Mouse (Mus musculus) neural tube, embryonic 12.5 days (tissue): ENCODE data around the gene Olfr1012. TPM values are rescaled to one million over a fixed set of nuclear protein-coding genes. Genes with fewer than 3 reads are reported as not detected.
"Not testable (repeated sequence)": the region's sequence is repeated elsewhere in the genome, so short reads cannot be mapped to it uniquely, and the experiment has no call there.

Experiments
- ATAC-seq: fragments of 200-750 bp; cut with Nextera tagmentation; 2 replicates; pipeline ENCODE4 v1.8.0; 2017; ENCODE audit warnings: low read depth, mild to moderate bottlenecking, moderate TSS enrichment, moderate library complexity; ENCODE audit not compliant: low FRiP score
- H3K27ac ChIP-seq: fragments of 300-500 bp; sonication (generic); 2 replicates; pipeline ENCODE4 v1.5.1; 2016
- H3K27me3 ChIP-seq: fragments of 300-500 bp; sonication (generic); replicated peaks from 2 replicates; pipeline ENCODE4 v1.6.1; 2016; ENCODE audit warnings: mild to moderate bottlenecking
- H3K36me3 ChIP-seq: fragments of 300-500 bp; sonication (generic); 2 replicates; pipeline ENCODE4 v1.6.1; 2016; ENCODE audit warnings: mild to moderate bottlenecking
- H3K4me1 ChIP-seq: fragments of 300-500 bp; sonication (generic); 2 replicates; pipeline ENCODE4 v1.6.1; 2016
- H3K4me2 ChIP-seq: fragments of 300-500 bp; sonication (generic); replicated peaks from 2 replicates; pipeline ENCODE4 v1.6.1; 2016; ENCODE audit warnings: mild to moderate bottlenecking
- H3K4me3 ChIP-seq: fragments of 300-500 bp; sonication (generic); 2 replicates; pipeline ENCODE4 v1.5.1; 2016
- H3K9ac ChIP-seq: fragments of 300-500 bp; sonication (generic); 2 replicates; pipeline ENCODE4 v1.6.1; 2016; ENCODE audit warnings: mild to moderate bottlenecking
- H3K9me3 ChIP-seq: fragments of 300-500 bp; sonication (generic); 2 replicates; pipeline ENCODE4 v1.6.1; 2016; ENCODE audit warnings: mild to moderate bottlenecking
- WGBS: fragments of 180-500 bp; shearing (Covaris S2); methylation state at CpG from one replicate; pipeline ENCODE4 v1.1.7; 2016; 5-methylcytosine and 5-hydroxymethylcytosine counted together
- polyA plus RNA-seq: library from polyadenylated mRNA; unstranded; fragments of >200 nt; fragmentation: Nextera tagmentation; extraction: Ambion mirVana; gene quantifications from 2 replicates; pipeline ENCODE4 v1.2.1, GENCODE M21; 2016

Gene Olfr1012
- polyA plus RNA-seq: not detected in 2 replicates

DNA sequence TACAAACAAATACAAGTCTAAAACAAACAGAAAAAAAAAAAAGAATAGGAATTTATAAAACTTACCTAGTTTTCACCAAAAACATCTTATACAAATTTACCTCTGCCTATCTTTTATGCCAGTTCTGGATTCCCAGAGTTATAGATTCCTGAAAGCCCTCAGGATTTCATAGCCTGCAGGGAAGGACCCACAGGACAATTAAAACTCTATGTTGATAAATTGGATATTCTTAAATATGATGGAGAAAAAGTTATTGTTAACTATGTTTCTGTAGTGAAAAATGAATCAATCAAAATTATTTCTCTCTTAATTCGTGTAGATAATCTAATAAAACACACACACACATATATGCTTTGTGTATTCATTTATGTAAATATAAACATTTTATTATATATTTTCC is at the start of gene Olfr1012:
Olfr1012 (minus strand) TSS at position 101 of the 400 bp plus-strand sequence.
- WGBS: 63% methylated on average over 1 of the region's 1 CpGs
- H3K27me3 ChIP-seq: no peaks in the 10 kb centered on the region
- no peak for ATAC-seq
- H3K4me2 ChIP-seq: no peak within 1 kb of the TSS
- no peaks in the 10 kb centered on the region for H3K4me1 ChIP-seq
- no peaks in the 10 kb centered on the region for H3K9me3 ChIP-seq
- no peaks in the 10 kb centered on the region for H3K36me3 ChIP-seq
- no peak within 1 kb of the TSS for H3K27ac ChIP-seq
- H3K4me3 ChIP-seq: no peak within 1 kb of the TSS
- H3K9ac ChIP-seq: no peak within 1 kb of the TSS

DNA sequence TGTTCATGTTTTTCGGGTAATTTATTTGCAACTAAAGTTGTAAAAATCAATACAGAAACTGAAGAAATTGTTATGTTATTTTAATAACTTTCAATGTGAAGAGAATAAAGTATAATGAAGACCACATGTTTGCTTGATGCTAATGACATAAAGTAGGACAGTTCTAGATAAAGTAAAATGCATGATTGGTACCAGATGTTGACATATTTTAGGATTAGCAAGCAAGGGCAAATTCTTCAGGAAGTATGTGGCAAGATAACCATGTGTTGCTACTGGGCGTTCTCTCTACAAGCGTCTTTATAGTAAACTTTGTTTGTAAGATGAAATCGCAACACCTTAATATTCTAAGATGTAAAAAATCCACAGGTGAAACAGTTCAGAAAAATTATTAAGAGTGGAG is 41.9 kb upstream of the Olfr1012 start:
- Histone ChIP-seq H3K4me3 (no peak overlapping the region), H3K36me3 (no peaks in the 10 kb centered on the region), H3K4me1 (no peaks in the 10 kb centered on the region), H3K4me2 (no peak overlapping the region), H3K27me3 (no peaks in the 10 kb centered on the region), H3K27ac (no peak overlapping the region), H3K9me3 (no peaks in the 10 kb centered on the region), H3K9ac (no peak overlapping the region)
- ATAC-seq: no peak
- WGBS: 88% methylated on average over 4 of the region's 4 CpGs

DNA sequence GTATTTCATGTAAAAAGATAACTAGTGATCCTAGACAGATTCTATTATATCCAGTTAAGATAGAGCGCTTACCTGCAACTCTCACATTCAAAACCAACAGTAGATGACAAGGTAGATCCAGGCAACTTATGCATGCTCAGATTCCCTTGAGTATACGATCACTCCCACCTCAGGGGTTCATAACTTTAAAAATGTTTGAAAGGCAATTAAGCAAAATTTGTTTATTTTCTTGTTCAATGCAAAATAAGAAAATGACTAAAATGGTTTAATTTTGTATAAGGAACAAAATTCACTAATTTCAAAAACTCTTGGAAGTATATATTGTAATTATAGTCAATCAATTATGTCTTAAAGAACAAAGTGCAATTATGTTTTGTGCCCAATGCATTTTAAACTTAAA is 39.9 kb upstream of the Olfr1012 start, which contains the start of gene Olfr1016:
Olfr1016 (minus strand) TSS at position 101 of the 400 bp plus-strand sequence.
- Histone ChIP-seq H3K27me3 (no peaks in the 10 kb centered on the region), H3K9me3 (no peaks in the 10 kb centered on the region), H3K4me2 (no peak within 1 kb of the TSS), H3K9ac (no peak within 1 kb of the TSS), H3K4me3 (no peak within 1 kb of the TSS), H3K27ac (no peak within 1 kb of the TSS), H3K4me1 (no peaks in the 10 kb centered on the region), H3K36me3 (no peaks in the 10 kb centered on the region)
- 93% methylated on average over 2 of the region's 2 CpGs for WGBS
- no peak for ATAC-seq

DNA sequence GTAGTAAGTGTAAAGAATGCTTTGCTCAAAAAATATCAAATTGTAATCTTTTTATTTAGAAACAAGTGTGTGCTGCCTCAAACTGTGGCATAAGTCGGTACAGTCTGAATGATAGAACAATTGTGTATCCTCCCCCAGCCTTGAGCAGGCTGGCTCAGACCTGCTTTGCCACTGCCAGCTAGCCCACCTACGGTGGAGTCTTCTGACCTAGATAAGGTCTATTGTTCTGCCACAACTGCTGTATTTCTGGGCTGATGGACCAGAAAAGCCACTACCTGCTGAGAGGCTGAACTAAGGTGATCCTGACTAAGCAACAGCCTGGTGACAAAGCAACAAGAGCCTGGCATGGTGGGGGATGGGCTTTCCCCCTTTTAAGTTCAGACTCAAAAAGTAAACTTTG is 29.8 kb upstream of the Olfr1012 start:
- whole genome bisulfite sequencing: 55% methylated on average over 2 of the region's 2 CpGs
- Histone ChIP-seq H3K9ac (no peak overlapping the region), H3K9me3 (no peaks in the 10 kb centered on the region), H3K4me1 (no peaks in the 10 kb centered on the region), H3K27me3 (no peaks in the 10 kb centered on the region), H3K4me2 (no peak overlapping the region), H3K4me3 (no peak overlapping the region), H3K36me3 (no peaks in the 10 kb centered on the region), H3K27ac (no peak overlapping the region)
- ATAC-seq: no peak

DNA sequence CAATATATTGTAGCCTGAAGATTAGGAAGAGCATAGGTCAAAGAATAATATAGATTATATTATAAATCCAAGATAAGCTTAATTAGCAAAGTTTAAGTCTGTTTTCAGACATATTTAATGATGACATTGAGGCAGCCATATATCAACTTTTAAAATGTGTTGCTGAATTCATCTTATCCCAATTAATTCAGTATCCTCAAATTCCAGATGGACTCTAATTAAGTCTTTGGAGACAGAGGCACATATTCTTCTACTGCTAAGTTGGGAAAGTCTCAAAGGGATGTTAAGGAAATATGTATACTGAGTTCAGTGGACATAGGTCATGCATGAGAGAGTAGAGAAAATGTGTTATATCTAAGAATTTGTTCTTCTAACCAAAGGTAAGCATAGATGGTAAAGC is 19.2 kb upstream of the Olfr1012 start, which contains the start of gene Olfr1015:
Olfr1015 (plus strand) TSS at position 301 of the 400 bp plus-strand sequence.
- ATAC-seq: no peak
- no peak within 1 kb of the TSS for H3K4me2 ChIP-seq
- no peaks in the 10 kb centered on the region for H3K27me3 ChIP-seq
- no peaks in the 10 kb centered on the region for H3K9me3 ChIP-seq
- no peak within 1 kb of the TSS for H3K9ac ChIP-seq
- H3K36me3 ChIP-seq: no peaks in the 10 kb centered on the region
- H3K27ac ChIP-seq: no peak within 1 kb of the TSS
- H3K4me3 ChIP-seq: no peak within 1 kb of the TSS
- no peaks in the 10 kb centered on the region for H3K4me1 ChIP-seq

DNA sequence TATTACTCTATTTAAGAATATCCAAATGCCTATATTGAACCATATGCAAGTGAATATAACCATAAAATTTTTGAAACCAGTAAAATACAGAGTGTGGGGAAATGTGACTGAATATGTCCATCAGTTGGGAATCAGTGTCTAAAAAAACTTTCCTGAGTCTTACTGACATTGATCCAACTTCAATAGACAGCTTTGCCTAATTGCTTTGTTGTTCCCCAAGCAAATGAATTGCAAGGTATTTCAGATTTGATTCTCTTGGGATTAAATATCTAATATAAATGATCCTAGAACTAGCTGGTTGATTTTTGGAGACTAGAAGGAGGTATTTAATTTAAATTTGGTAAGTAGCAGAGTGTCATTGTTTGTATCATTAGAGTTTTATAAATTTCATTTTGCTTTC is 9.8 kb upstream of the Olfr1012 start, which contains the start of gene Olfr1014:
Olfr1014 (plus strand) TSS at position 301 of the 400 bp plus-strand sequence.
- Histone ChIP-seq H3K9ac (no peak within 1 kb of the TSS), H3K27ac (no peak within 1 kb of the TSS), H3K9me3 (no peaks in the 10 kb centered on the region), H3K4me2 (no peak within 1 kb of the TSS), H3K36me3 (no peaks in the 10 kb centered on the region), H3K4me3 (no peak within 1 kb of the TSS), H3K27me3 (no peaks in the 10 kb centered on the region), H3K4me1 (no peaks in the 10 kb centered on the region)
- no peak for ATAC-seq

DNA sequence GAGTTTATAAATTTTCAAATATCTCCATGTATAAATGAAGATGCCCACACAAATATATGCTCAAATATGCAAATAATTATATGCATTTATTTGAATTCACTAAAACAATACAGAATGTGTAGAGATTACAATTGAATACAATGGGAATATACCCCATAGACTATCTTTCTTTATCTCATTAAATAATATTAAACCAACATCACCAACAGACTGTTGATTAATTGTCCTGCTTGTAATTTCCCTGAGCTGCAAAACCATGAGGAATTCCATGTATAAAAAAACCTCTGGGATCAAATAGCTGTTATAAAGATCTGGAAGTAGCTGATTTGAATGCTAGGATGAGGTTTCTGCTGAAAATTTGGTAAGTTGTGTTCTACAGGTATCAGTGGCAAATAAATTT is 4.2 kb upstream of the Olfr1012 start, which contains the start of gene Olfr1013:
Olfr1013 (plus strand) TSS at position 301 of the 400 bp plus-strand sequence.
- H3K4me2 ChIP-seq: no peak within 1 kb of the TSS
- no peak within 1 kb of the TSS for H3K4me3 ChIP-seq
- H3K9ac ChIP-seq: no peak within 1 kb of the TSS
- no peaks in the 10 kb centered on the region for H3K27me3 ChIP-seq
- no peak within 1 kb of the TSS for H3K27ac ChIP-seq
- no peaks in the 10 kb centered on the region for H3K4me1 ChIP-seq
- H3K36me3 ChIP-seq: no peaks in the 10 kb centered on the region
- ATAC-seq: no peak
- no peaks in the 10 kb centered on the region for H3K9me3 ChIP-seq

DNA sequence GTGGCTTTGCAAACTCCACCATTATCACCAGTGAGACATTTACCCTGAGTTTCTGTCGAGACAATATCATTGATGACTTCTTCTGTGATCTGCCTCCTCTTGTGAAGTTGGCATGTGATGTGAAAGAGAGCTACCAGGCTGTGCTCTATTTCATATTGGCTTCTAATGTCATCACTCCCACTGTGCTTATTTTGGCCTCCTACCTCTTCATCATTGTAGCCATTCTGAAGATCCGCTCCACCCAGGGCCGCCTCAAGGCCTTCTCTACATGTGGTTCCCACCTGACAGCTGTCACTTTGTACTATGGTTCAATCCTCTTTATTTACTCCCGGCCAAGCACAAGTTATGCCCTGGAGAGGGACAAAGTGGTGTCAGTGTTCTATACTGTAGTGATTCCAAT is 8.7 kb downstream of the Olfr1012 start:
- Histone ChIP-seq H3K4me1 (no peaks in the 10 kb centered on the region), H3K4me2 (no peak overlapping the region), H3K36me3 (no peaks in the 10 kb centered on the region), H3K9ac (no peak overlapping the region), H3K27me3 (no peaks in the 10 kb centered on the region), H3K4me3 (no peak overlapping the region), H3K9me3 (no peaks in the 10 kb centered on the region), H3K27ac (no peak overlapping the region)
- 87% methylated on average over 4 of the region's 4 CpGs for WGBS
- ATAC-seq: no peak

DNA sequence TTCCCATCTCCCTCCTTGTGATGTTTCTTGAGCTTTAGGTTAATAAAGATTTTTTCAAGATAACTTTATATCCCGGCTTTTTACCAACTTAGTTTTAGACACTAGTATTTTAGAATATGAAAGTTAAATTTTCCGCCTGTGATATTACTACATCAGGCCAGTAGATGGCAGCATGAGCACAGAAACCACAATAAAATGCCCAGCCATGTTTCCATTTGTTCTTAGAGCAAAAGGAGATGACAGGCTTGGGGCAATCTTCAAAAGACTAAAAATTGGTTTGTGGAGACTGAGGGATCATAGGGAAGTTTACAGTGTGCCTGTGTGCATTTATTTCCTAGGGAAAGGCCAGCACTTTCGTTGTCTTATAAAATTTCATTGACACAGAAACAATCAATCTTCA is 36.8 kb downstream of the Olfr1012 start:
- H3K36me3 ChIP-seq: no peaks in the 10 kb centered on the region
- H3K4me3 ChIP-seq: no peak overlapping the region
- ATAC-seq: no peak
- 11% methylated on average over 3 of the region's 3 CpGs for WGBS
- no peaks in the 10 kb centered on the region for H3K27me3 ChIP-seq
- no peaks in the 10 kb centered on the region for H3K9me3 ChIP-seq
- no peak overlapping the region for H3K9ac ChIP-seq
- no peak overlapping the region for H3K27ac ChIP-seq
- H3K4me2 ChIP-seq: no peak overlapping the region
- H3K4me1 ChIP-seq: no peaks in the 10 kb centered on the region

DNA sequence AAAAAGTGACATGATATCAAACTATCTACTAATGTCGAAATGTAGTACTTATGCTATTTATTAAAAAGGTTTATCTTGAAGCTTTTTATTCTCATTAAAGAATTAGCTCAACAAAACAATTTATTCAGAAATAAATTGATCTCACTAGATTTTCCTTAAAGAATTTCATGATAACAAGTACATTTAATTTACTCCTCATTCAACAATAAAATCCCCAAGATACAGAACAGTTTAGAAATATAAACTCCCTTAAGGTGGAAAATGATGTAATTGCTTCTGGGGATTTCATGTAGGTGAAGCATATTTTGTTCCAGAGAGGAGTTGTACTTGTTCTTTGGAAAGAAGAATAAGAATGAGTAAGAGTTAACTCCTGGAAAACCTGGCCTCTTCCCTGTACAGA is 47.4 kb downstream of the Olfr1012 start, which contains the start of gene Olfr1009:
Olfr1009 (plus strand) TSS at position 301 of the 400 bp plus-strand sequence.
- H3K4me2 ChIP-seq: no peak within 1 kb of the TSS
- no peaks in the 10 kb centered on the region for H3K4me1 ChIP-seq
- H3K36me3 ChIP-seq: no peaks in the 10 kb centered on the region
- ATAC-seq: no peak
- H3K9ac ChIP-seq: no peak within 1 kb of the TSS
- H3K4me3 ChIP-seq: no peak within 1 kb of the TSS
- H3K9me3 ChIP-seq: no peaks in the 10 kb centered on the region
- WGBS: 89% methylated on average over 1 of the region's 1 CpGs
- no peaks in the 10 kb centered on the region for H3K27me3 ChIP-seq
- H3K27ac ChIP-seq: no peak within 1 kb of the TSS

DNA sequence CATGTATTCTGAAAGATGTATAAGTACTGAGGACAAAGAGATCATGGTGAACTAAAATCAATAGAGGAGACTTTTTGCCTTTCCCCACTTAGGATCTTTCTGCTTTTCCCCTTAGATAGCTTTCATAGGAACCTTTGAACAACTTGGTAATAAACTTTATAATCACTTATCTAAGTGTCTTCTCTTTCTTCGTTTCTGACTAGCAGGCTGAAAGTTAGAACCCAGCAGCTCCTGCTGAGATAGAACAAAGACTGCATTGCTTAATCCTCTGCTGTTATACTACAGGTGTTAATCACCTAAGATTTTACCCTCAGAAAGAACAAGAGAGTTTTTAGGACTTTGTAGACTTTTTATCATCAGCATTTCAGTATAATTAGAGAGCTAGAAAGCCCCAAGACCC is 51.4 kb downstream of the Olfr1012 start:
- H3K4me2 ChIP-seq: no peak overlapping the region
- no peaks in the 10 kb centered on the region for H3K27me3 ChIP-seq
- no peaks in the 10 kb centered on the region for H3K4me1 ChIP-seq
- H3K4me3 ChIP-seq: no peak overlapping the region
- no peak for ATAC-seq
- H3K9me3 ChIP-seq: no peaks in the 10 kb centered on the region
- 10% methylated on average over 1 of the region's 1 CpGs for WGBS
- no peak overlapping the region for H3K27ac ChIP-seq
- H3K36me3 ChIP-seq: no peaks in the 10 kb centered on the region
- no peak overlapping the region for H3K9ac ChIP-seq

DNA sequence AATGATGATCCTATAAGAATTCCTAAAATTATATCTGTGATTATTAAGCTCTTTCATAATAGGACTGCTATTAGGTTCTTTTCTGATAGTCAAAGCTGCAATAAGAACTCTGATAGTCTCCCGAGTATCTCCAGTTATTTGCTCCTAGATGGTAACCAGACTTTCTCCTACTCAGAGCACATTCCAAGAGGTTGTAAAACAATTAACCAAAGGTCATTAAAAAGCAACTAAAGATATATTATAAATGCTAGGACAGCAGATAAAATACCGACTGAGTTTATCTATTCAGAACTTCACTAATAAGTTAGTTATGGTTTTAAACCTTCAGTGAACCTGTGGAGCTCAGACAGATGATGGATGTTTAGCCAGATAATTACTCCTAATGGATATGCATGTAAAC is 51.9 kb downstream of the Olfr1012 start:
- not testable (repeated sequence) for ATAC-seq

More for the DNA sequence above, 51.9 kb downstream of the Olfr1012 start:
- 45% methylated on average over 2 of the region's 2 CpGs for WGBS
- H3K36me3 ChIP-seq, H3K4me1 ChIP-seq, H3K4me3 ChIP-seq, H3K9ac ChIP-seq, H3K4me2 ChIP-seq, H3K27me3 ChIP-seq, H3K9me3 ChIP-seq, H3K27ac ChIP-seq: not testable (repeated sequence)
